Mouse (Mus musculus): ENCODE measurements around the gene Ubr7.

Gene Ubr7

DNA sequence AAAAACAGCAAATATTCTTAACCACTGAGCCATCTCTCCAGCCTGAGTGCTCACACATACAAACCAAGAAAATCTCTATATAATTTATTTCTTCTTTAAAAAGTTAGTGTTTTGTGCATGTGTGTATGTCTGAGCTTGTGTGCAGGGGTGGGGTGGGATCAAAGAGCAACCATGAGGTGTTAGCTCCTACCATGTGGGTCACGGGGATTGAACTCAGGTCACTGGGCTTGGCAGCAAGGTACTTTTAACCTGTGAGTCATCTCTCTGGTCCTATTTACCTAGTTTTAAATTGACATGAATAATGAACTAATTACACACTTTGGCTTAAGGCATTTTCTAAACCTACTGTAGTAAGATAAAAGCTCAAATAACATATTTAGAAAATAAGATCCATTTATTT is 68.6 kb downstream of the Ubr7 start:
- no peak for DNase-seq (ENCODE audit: low read depth, low spot score)

DNA sequence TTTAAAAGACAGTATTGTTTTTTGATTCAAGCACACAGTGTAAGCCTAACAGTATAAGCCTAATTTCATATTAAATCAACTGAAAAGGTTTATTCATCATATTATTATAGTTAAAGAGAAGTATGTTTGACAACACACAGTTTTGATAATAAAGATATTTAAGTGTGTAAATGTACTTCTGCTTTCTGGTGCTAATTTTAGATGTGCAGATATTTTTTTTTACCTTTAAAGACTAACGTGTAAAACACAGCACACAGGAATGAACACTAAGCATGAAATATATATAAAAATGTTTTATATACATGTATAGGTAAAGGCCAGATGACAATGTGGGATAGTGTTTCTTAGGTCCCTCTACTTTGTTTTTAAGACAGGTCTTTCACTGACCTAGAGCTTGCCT is 69.4 kb downstream of the Ubr7 start:
- no peak for DNase-seq (ENCODE audit: low read depth, low spot score)

Measured in ZHBTc4 (cell line).